Mouse (Mus musculus) liver, embryonic 14.5 days (tissue): ENCODE measurements around the gene Gm973.

ENCODE experiments used
- CTCF ChIP-seq: IDR thresholded peaks from 2 replicates; pipeline ENCODE4 v1.5.1; 2016; ENCODE audit warnings: antibody characterized with exemption, low read depth, control low read depth
- EP300 ChIP-seq: IDR thresholded peaks from 2 replicates; pipeline ENCODE4 v1.6.1; 2016; ENCODE audit warnings: antibody characterized with exemption, low read depth

- TF ChIP-seq CTCF = no peak
- TF ChIP-seq EP300 = no peak
Observed at GRCm38 (mm10) chr1:59550227-59550626, 34.2 kb downstream of the Gm973 start.
